In the genomic region with DNA sequence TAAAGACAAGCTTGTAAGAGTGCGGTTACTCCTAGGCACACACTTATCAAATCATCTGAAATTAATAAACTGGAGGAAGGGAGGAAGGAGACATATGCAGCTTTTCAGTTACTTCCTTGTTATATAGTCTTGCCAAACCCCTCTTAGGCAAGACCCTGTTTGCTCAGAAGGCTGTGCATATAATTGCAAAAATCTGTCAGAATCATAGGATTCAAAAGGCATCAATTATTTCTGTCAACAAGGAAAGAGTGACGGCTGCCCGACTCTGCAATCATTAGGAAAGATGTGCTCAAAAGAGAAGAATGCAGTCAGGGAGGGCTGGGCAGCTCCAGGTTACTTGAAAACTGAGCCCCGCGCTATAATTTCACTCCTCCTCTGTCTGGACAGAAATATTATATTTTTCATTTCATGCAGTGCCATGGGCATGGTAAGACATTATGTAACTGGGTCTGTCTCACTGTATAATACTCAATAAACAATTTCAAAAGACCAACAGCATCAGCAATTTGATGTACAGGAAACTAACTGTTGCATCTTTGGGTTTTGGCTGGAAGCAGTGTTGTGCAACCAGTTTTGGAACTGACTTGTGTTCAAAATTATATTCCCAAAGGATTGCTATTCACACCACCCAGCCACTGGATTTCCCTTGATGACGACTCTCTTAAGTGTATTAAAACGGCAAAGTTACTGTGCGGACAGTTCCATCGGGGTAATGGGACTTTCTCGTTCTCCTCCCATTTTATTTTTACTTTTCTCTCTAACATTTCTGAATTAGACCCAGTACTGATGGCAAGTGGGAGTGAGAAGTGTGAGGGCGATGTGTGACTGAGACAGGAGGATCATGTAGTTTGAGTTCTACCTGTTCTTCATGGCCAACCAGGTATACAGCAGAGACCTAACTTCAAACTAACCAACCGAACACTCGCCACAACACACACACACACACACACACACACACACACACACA, we compare ENCODE assay signal across 11 mouse cellular contexts. TPM values are rescaled to one million over a fixed set of nuclear protein-coding genes. Genes with fewer than 3 reads are reported as not detected.
DNase-seq lines count a peak whose midpoint lies in the region; ATAC-seq and TF ChIP-seq lines count a peak whose summit lies in the region.
"Had no signal": no experiment of that assay in that cellular context is flagged by ENCODE, and none has a peak within 500 bp of the region (broad histone marks: within the 10 kb centered on the region; RNA-seq: fewer than 3 reads in every experiment).

No protein-coding gene starts in this region.

- no peak overlapping the region for H3K4me3 ChIP-seq in kidney, embryonic 16.5 days (ENCODE audit: low read length)
- H3K4me3 ChIP-seq in cortical plate, adult 2 months (ENCODE audit: insufficient read depth, low read length) = no peak overlapping the region; the same call in 1 of the 2 replicates
- no peak overlapping the region; the same call in 1 of the 2 replicates for H3K4me3 ChIP-seq in heart, embryonic 11.5 days (ENCODE audit: low read depth, low read length)

- TF ChIP-seq CTCF in cortical plate, adult 2 months (IDR thresholded peaks at IDR 0.05; ENCODE audit: extremely low read depth, insufficient read depth, low read length) = no peak

- no peak overlapping the region for H3K9ac ChIP-seq in kidney, embryonic 16.5 days (replicated peaks; ENCODE audit: low read length)
- H3K9ac ChIP-seq in heart, embryonic 11.5 days (ENCODE audit: low read depth, low read length) = no peak overlapping the region

- H3K4me2 ChIP-seq in kidney, embryonic 16.5 days (replicated peaks; ENCODE audit: low read depth, low read length) = peak overlapping the region; percentile 79; the same call in 1 of the 2 replicates
- peak overlapping the region; percentile 82 for H3K4me2 ChIP-seq in heart, embryonic 11.5 days

- no peak overlapping the region for H3K27ac ChIP-seq in kidney, embryonic 16.5 days (ENCODE audit: low read length)
- 0 out of 2 replicates have a peak overlapping the region, but pooled peaks have one; percentile 90 for H3K27ac ChIP-seq in cortical plate, adult 2 months (ENCODE audit: insufficient read depth, low read length)
- no peak overlapping the region for H3K27ac ChIP-seq in heart, embryonic 11.5 days (ENCODE audit: low read depth, low read length)

- no peaks in the 10 kb centered on the region for H3K9me3 ChIP-seq in kidney, embryonic 16.5 days (ENCODE audit: low read length)
- no peaks in the 10 kb centered on the region for H3K9me3 ChIP-seq in heart, embryonic 11.5 days (replicated peaks; ENCODE audit: control insufficient read depth, low read length)

- WGBS in kidney, embryonic 16.5 days = 79% methylated on average over 13 of the region's 13 CpGs
- WGBS in heart, embryonic 11.5 days (ENCODE audit: insufficient replicate concordance) = 71% methylated on average over 13 of the region's 13 CpGs

- ATAC-seq in kidney, embryonic 16.5 days (ENCODE audit: low FRiP score, low TSS enrichment) = no peak
- no peak for ATAC-seq in heart, embryonic 11.5 days (replicated peaks; ENCODE audit: insufficient number of reproducible peaks, low FRiP score, low TSS enrichment)

- H3K27me3 ChIP-seq in kidney, embryonic 16.5 days (ENCODE audit: insufficient read depth, low read length) = no peaks in the 10 kb centered on the region
- H3K27me3 ChIP-seq in heart, embryonic 11.5 days (ENCODE audit: control insufficient read depth, insufficient read depth, low read length) = no peaks in the 10 kb centered on the region
- H3K27me3 ChIP-seq: Patski had no signal

- no peak for TF ChIP-seq POLR2A in cortical plate, adult 2 months (IDR thresholded peaks at IDR 0.05; ENCODE audit: extremely low read depth, insufficient read depth, low read length)

- no peak for DNase-seq in kidney, adult 18-20 months
- peak; percentile 12 for DNase-seq in lung, postnatal 25 days (ENCODE audit: low spot score)
- no peak for DNase-seq in layer of hippocampus, postnatal 25 days (ENCODE audit: extremely low spot score in 1 of 2, low spot score in 1 of 2)
- DNase-seq in urinary bladder, adult 2 months (ENCODE audit: low spot score) = no peak
- DNase-seq in spleen, postnatal 4 days (ENCODE audit: low spot score in 2 of 2) = no peak
- DNase-seq: thymus, adult 18-20 months had no signal

- no peaks in the 10 kb centered on the region for H3K36me3 ChIP-seq in kidney, embryonic 16.5 days (ENCODE audit: insufficient read depth, low read length)
- H3K36me3 ChIP-seq in heart, embryonic 11.5 days (ENCODE audit: control insufficient read depth, insufficient read depth, low read length) = no peaks in the 10 kb centered on the region

- H3K4me1 ChIP-seq in kidney, embryonic 16.5 days (ENCODE audit: insufficient read depth, low read length) = peaks cover 14% of the 10 kb centered on the region
- H3K4me1 ChIP-seq in cortical plate, adult 2 months (ENCODE audit: control insufficient read depth, insufficient read depth, low read length) = no peaks in the 10 kb centered on the region
- H3K4me1 ChIP-seq in heart, embryonic 11.5 days (ENCODE audit: control insufficient read depth, insufficient read depth, low read length) = peaks cover 5% of the 10 kb centered on the region; the same call in 1 of the 2 replicates

RNA-seq across cellular contexts. Expression of a gene that starts 1.1 kb away (rescaled TPM):
- 6.0 and 9.0 TPM in 2 replicates for polyA plus RNA-seq in kidney, embryonic 16.5 days (2015; fragmentation: Nextera tagmentation; extraction: Ambion mirVana)
- 6.0 and 7.6 TPM in 2 replicates for polyA plus RNA-seq in cortical plate, adult 2 months (2012; rRNA removed)
- 5.9 TPM in 2 replicates for polyA plus RNA-seq in heart, embryonic 11.5 days (2014; fragmentation: Nextera tagmentation; extraction: Ambion mirVana)
- 10 to 100 TPM in 1 of 2 experiments, 1 to 10 TPM in 1; 7.8 to 10.5 TPM for total RNA-seq in layer of hippocampus, postnatal 25 days (2021)
- polyA plus RNA-seq in urinary bladder, adult 2 months (2012; rRNA removed) = 16.8 and 19.2 TPM in 2 replicates

RNA-seq across cellular contexts. Expression of a gene that starts 41.3 kb away (rescaled TPM):
- polyA plus RNA-seq in kidney, embryonic 16.5 days (2015; fragmentation: Nextera tagmentation; extraction: Ambion mirVana) = 0.24 and 0.35 TPM in 2 replicates
- polyA plus RNA-seq in cortical plate, adult 2 months (2012; rRNA removed) = 0.89 and 3.3 TPM in 2 replicates
- polyA plus RNA-seq in heart, embryonic 11.5 days (2014; fragmentation: Nextera tagmentation; extraction: Ambion mirVana) = not detected in 2 replicates
- 1 to 10 TPM; 1.2 to 1.8 TPM for total RNA-seq in layer of hippocampus, postnatal 25 days (2021)
- not detected in 2 replicates for polyA plus RNA-seq in urinary bladder, adult 2 months (2012; rRNA removed)
- polyA plus RNA-seq: embryonic facial prominence, embryonic 11.5 days had no signal
